Mouse (Mus musculus): Measurements from ENCODE around the gene Prdx4. TPM values are rescaled to one million over a fixed set of nuclear protein-coding genes. Genes with fewer than 3 reads are reported as not detected.
"Not testable (repeated sequence)": the region's sequence is repeated elsewhere in the genome, so short reads cannot be mapped to it uniquely, and the experiment has no call there.

Gene Prdx4
- 10 to 100 TPM; 17.4 to 22.1 TPM for total RNA-seq (2021)
- long read RNA-seq, experiment 1, transcript Prdx4-201 (7 exons, 990 nt) = major isoform, 9 of 9 reads
- long read RNA-seq, experiment 1, partial matches to known transcripts = 0 of 9 reads
- long read RNA-seq, experiment 1, other reads (novel, unspliced or antisense) = 0 of 9 reads
- long read RNA-seq, experiment 2, transcript Prdx4-201 (7 exons, 990 nt) = major isoform, 32 of 32 reads
- long read RNA-seq, experiment 2, partial matches to known transcripts = 0 of 32 reads
- long read RNA-seq, experiment 2, other reads (novel, unspliced or antisense) = 0 of 32 reads

DNA sequence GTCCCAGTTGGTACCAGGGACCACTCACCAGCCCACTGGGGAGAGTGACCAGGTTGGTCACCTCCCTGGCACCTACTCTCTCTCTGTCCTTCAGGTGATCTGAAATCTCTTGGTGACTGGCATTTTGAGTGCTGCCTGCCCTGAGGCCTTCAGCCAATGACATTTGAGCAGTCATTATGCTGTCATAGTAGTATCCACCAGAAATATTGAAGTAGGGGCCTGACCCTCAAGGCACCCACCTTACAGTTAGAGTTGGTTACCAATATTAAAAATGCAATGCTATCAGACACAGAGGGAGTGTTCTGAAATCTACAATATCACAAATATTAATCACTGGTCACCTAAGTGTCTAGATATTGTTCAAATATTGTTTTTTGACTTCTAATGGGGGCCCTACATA is at the start of gene Prdx4:
TSS of gene Prdx4 (minus strand) at position 101 of the 400 bp plus-strand sequence.
- DNase-seq (ENCODE audit: low spot score in 2 of 2) = no peak

DNA sequence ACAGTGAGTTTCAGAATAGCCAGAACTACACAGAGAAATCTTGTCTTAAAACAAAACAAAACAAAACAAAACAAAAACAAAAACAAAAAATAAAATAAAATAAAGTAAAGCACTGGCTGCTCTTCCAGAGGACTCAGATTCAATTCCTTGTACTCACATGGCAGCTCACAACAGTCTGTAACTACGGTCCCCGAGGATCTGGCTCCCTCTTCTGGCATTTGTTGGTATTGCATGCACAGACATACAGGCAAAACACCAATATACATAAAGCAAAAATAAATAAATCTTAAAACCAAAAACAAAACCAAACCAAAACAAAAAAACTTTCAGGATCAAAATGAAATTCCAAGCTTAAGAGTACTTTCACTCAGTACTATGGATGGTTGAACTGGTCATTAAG is 36.0 kb upstream of the Prdx4 start:
- DNase-seq (ENCODE audit: low spot score in 2 of 2) = peak in 1 of 2 experiments; percentile 1

DNA sequence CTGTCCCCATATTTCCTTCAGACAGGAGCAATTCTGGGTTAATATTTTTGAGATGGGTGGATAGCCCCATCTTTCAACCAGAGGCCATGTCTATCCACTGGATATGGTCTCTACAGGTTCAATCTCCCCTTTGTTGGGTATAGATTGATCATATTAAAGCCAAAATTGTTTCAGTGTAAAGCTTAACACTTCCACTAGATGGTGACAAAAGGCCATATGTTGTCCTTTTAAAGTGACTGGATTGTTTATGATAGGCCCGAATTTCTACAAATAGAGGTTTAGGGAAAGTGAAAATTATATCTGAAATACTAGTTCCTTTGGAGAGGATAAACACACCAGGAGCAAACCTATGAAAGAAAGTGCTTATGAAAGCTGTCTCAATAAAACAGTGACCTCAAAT is 34.9 kb upstream of the Prdx4 start:
- peak in 1 of 2 experiments; percentile 12 for DNase-seq (ENCODE audit: low spot score in 2 of 2)

DNA sequence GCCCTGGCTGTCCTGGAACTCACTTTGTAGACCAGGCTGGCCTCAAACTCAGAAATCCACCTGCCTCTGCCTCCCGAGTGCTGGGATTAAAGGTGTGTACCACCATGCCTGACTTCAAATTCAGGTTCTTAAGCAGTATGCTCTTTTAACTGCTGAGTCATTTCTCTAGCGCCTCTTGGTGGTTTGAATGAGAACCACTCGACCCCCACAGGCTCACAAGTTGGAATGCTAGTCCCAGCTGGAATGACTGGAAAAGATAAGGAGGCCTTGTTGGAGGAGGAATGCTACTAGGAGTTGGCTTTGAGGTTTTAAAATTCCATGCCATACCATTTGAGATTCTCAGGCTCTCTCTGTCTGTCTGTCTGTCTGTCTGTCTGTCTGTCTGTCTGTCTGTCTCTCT is 29.6 kb upstream of the Prdx4 start:
- DNase-seq (ENCODE audit: low spot score in 2 of 2) = not testable (repeated sequence)

DNA sequence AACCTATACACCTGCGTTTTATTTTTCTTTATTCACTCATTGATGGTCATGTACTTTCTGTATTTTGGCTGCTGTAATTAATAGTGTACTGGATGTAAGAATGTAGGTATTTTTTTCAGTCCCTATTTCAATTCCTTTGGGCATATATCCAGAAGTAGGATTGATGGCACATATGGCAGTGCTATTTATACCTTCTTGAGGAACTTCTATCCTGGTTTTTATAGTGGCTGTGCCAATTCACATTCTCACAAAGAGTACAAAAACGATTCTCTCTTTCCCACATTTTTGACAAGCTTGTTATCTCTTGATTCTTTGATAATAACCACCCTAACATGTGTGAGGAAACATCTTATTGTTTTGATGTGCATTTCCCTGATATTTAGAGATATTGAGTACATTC is 24.5 kb upstream of the Prdx4 start:
- DNase-seq (ENCODE audit: low spot score in 2 of 2) = no peak

DNA sequence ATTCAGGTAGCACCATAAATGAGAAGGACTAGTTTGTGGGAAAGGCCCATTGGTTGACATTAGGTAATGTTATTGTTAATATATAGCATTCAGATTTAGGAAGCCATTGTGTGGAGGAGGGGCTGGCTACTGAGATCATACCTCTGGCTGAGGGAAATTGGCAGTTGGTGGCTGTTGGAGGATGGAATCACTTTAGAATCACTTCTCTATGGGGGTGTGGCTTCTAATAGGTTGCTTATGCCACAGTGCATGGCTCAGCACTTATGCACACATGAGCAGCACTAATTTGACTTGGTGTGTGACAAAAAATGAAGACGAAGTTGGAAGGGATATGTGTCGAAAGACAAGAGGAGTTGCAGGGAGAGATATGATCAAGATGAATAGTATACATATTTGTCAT is 5.7 kb upstream of the Prdx4 start:
- DNase-seq (ENCODE audit: low spot score in 2 of 2) = no peak

DNA sequence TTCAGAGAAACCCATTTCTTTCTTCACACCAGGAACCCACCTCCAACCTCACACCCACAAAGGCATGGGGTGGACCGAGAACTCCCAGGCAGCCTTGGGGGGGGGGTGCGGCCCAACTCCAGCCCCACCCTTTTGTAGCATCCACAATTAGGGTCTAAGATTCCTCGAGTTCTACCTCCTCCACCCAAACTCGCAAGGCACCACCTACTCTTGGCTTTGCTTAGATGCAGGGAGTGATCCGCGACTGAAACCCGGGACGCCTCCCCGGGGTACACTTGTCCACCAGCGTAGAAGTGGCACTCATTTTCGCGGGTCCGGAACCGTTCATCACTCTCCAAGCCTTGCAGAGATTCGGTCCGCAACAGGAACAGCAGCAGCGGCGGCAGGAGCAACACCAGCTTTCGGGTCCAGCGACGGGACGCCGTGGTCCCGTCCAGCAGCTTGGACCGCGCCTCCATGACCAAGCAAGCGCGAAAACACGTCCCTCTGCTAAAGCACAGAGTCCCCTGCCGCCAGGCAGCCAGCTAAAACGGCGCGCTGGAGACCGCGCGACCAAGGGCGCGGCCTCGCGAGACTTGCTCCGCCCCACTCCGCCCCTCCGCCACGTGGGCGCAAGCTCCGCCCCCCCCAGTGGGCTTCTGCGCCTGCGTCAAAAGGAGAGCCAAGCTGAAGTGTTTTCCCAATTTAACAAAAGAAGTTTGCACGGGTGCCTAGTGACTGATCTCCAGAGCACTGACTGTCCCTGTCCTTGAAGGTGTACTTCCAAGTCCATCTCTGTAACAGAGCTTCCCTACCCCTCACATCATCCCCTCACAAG is 2.4 kb downstream of the Prdx4 start:
- peak; percentile 66 to 73 for DNase-seq (ENCODE audit: low spot score in 2 of 2)

DNA sequence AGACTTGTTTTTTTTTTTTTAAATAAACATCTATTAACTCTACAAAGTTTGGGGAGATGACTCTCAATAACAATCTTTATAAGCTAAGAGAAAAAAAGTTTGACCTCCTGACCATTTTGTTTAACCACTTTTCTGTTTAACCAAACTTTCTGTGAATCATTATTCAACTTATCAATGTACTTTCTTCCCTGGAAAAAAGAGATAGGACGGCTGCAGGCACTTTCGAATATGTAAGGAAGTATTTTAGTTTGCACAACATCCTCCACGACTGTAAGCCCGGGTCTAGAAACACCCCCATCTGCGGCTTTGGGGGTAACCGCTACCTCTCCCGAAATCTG is 3.0 kb downstream of the Prdx4 start:
- no peak for DNase-seq (ENCODE audit: low spot score in 2 of 2)

DNA sequence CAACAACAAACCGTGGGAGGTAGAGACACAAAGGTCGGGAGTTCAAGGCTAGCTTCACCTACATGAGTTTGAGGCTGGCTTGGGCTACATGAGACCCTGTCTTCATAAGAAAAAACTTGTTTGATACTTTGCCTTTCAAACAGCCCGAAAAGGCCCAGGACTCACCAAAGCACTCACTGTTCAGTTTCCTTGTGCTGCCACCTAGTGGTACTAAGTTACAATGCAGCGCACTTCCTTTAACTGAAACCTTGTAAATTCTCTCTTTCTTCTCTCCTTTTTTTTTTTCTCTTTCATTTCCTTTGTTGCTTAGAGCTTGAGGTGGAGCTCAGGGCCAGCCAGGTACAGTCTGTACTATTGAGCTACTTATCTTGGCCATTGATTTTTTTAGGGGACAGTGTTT is 22.5 kb downstream of the Prdx4 start:
- peak; percentile 12 to 13 for DNase-seq (ENCODE audit: low spot score in 2 of 2)

DNA sequence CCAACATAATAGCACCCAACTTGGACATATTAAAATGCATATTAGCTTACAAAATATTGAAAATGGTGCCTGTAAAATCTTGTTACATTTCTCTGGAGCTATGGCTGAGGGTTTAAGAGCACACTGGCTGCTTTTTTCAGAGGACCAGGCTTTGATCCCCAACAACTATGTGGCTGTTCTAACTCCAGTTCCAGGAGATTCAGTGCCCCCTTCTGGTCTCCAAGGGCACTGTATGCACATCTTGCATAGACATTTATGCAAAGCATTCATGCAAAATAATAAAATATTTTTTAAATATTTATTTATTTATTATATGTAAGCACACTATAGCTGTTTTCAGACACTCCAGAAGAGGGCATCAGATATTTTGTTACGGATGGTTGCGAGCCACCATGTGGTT is 34.2 kb downstream of the Prdx4 start:
- no peak for DNase-seq (ENCODE audit: low spot score in 2 of 2)

DNA sequence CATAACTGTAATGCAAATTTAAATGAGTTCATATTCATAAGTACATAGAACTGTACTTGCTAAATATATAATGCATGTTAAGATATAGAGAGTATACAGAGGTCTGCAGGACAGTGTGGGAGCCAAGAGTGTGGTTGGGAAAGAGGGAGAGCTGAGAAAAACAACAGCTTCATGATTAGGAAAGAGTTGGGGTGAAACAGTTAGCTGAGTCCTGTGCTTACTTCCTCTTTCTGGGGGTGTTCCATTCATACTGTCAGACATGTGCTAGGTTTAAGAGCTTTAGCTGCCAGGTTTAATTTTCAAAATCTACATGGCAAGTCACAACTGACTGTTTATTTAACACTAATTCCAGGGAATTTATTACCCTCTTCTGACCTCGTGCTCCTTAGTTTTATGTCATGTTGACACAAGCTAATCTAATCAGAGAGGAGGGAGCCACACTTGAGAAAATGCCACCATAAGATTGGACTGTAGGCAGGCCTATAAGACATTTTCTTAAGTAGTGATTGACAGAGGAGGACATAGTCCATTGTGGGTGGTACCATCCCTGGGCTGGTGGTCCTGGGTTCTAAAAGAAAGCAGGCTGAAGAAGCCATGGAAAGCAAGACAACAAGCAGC is 60.0 kb downstream of the Prdx4 start:
- no peak for DNase-seq (ENCODE audit: low spot score in 2 of 2)

DNA sequence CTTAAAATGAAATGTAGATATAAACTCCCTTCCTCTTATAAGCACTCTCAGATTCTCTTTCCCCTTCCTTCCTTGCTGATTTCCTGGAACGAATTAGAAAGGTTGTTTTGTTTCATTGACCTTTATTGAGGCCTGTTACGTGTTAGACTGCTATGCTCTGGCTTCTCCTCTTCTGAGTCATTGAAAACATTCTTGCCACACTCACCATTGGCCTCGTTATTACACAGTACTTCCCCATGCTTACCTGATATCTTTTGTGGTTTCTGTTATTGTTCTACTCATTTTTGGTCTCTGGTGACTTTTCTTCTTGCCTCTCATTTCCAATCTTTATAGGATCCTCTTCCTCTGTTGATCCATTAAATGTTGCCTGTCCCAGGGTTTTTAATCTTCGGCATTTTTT is 62.1 kb downstream of the Prdx4 start:
- DNase-seq (ENCODE audit: low spot score in 2 of 2) = no peak

Other genes with a start within 250 kb of the Prdx4 start
- not detected for gene Magea2, start 247.1 kb downstream of the Prdx4 start, total RNA-seq (2021)
- not detected for gene Cldn34b2, start 212.3 kb downstream of the Prdx4 start, total RNA-seq (2021)
- gene Sat1, start 124.3 kb downstream of the Prdx4 start, total RNA-seq (2021) = 10 to 100 TPM; 56.1 to 80.4 TPM
- gene Acot9, start 78.3 kb downstream of the Prdx4 start, total RNA-seq (2021) = 10 to 100 TPM; 18.8 to 24.1 TPM

Data from layer of hippocampus, postnatal 14 days (tissue).